Mouse (Mus musculus): ENCODE data around the gene Dstn. TPM values are rescaled to one million over a fixed set of nuclear protein-coding genes. Genes with fewer than 3 reads are reported as not detected.
A peak's percentile ranks its signal among the peaks of the same experiment; 100 is the strongest.

The Dstn gene
- polyA plus RNA-seq, 1 experiment from 2014 or later = 176 TPM

DNA sequence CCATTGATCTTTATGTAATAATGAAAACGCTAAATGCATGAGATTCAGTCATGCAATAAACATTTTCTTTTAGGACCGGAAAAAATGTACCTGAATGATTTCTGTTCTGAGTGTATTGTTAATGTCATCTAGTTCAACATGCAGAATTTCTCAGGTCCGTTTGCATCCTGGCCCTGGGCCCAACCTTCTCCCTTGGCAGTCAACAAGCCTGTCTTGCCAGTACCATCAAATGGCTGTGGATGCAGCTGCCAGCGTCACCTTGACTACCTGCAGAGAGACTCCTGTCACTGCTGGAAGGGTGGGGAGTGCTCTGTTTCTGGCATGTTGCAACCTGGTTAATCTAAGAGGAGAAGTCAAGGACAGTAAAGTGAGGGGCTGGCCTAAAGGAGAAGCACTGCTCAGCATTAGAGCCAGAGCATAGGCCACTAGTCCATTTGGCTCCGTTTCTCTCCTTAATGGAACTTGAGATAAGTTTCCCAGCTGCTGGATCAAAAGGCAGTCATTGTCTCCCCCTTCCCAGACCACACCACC, 14.2 kb upstream of the Dstn start:
- Histone ChIP-seq H3K4me3 (ENCODE audit: inconsistent target) (no peak overlapping the region), H3K27ac (no peak overlapping the region), H3K36me3 (ENCODE audit: inconsistent target) (no peaks in the 10 kb centered on the region), H3K79me2 (ENCODE audit: inconsistent target) (no peaks in the 10 kb centered on the region)
- 91% methylated on average over 5 of the region's 5 CpGs for WGBS (ENCODE audit: missing documents)

DNA sequence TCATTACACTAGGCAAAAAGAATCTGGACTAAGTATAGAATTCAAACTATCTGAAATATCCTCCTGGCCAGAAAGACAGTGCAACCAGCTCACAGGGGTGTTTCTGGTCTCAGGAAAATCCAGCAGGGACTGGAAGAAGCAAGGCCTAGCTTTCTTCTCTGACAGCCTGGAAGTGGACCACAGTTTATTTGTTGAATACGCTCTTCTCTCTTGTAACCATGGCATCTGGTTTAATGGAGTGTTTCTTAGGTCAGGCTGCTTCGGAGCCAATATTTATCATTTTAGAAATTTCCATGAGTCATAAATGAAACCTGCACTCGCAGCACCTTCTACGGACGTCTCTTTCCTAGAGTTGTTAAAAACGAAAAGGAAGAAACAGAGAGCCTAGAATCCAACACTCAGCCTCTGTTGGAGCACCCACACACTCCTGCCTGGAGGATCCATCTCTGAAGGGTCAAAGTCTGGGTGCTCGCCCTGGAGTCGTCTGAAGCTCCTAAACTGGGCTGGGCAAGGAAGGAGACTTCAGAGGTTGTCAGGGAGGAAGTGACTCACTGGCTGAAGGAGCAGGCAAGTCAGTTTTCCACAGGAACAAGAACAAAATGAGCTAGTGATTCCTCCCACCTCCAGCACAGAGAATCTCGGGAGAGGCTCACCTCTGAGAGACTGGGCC, 11.6 kb upstream of the Dstn start:
- Histone ChIP-seq H3K36me3 (ENCODE audit: inconsistent target) (no peaks in the 10 kb centered on the region), H3K4me3 (ENCODE audit: inconsistent target) (no peak overlapping the region), H3K79me2 (ENCODE audit: inconsistent target) (no peaks in the 10 kb centered on the region), H3K27ac (no peak overlapping the region)
- WGBS (ENCODE audit: missing documents) = 65% methylated on average over 8 of the region's 9 CpGs

DNA sequence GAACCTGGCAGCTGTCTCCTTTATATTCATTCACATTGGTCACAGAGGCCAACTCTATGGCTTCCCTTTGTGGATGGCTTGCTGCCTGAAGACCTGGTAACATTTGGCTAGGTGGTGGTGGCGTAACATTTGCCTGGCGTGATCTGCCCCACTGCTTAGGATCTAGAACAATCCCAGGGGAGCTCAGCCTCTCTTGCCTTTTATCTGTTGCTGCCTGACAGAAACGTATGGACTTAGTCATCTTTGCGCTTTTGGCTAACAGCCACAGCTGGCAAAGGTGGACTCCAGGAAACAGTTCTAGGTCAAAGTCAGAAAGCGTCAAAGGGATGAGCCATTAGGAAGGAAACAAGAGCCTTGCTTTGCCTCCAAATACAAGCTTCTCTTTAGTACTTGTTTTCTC, 10.2 kb upstream of the Dstn start:
- H3K27ac ChIP-seq = no peak overlapping the region
- H3K79me2 ChIP-seq (ENCODE audit: inconsistent target) = no peaks in the 10 kb centered on the region
- no peaks in the 10 kb centered on the region for H3K36me3 ChIP-seq (ENCODE audit: inconsistent target)
- 82% methylated on average over 5 of the region's 5 CpGs for WGBS (ENCODE audit: missing documents)
- H3K4me3 ChIP-seq (ENCODE audit: inconsistent target) = no peak overlapping the region

DNA sequence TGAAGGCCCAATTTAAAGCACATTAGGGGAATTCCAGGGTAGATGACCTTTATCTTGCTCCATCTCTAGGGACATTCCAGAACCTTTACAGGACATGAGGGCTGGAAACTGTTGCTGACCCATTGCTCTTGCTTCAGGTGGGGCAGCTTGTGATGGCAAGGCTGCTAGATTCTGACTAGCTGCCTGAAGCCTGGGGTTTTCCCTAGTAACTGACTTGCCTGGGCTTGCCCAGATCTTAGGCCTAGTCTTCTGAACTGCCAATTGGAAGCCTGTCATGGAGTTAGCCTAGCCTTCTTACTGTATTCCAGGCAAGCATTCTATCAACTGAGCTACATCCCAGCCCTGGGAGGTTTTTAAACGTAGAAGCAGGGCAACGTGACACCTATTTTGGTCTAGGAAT, 5.9 kb upstream of the Dstn start:
- Histone ChIP-seq H3K4me3 (ENCODE audit: inconsistent target) (no peak overlapping the region), H3K27ac (no peak overlapping the region)
- 100% methylated on average over 2 of the region's 2 CpGs for WGBS (ENCODE audit: missing documents)

DNA sequence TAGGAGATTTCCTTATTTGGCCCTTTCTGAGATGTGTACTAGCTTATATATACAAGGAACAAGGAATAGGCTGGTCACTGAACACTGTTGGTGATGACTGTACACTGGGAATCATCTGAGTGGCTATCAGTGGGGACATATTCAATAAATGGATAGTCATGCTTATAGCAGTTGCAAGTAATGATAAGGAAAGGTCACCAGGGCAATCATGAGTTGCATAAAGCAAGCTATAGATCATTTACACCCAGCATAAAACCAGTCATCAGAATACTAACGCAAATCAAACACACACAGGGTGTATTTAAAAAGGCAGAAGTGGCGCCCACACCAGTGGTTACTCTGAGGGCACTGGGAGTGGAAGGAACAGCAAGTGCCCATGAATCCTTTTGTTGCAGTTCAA, 2.9 kb upstream of the Dstn start:
- Histone ChIP-seq H3K4me3 (ENCODE audit: inconsistent target) (no peak overlapping the region), H3K36me3 (ENCODE audit: inconsistent target) (no peaks in the 10 kb centered on the region), H3K79me2 (ENCODE audit: inconsistent target) (peaks cover 15% of the 10 kb centered on the region), H3K27ac (no peak overlapping the region)
- 82% methylated on average over 2 of the region's 2 CpGs for WGBS (ENCODE audit: missing documents)

More for the DNA sequence above, 5.9 kb upstream of the Dstn start:
- H3K36me3 ChIP-seq (ENCODE audit: inconsistent target) = no peaks in the 10 kb centered on the region
- H3K79me2 ChIP-seq (ENCODE audit: inconsistent target) = no peaks in the 10 kb centered on the region

DNA sequence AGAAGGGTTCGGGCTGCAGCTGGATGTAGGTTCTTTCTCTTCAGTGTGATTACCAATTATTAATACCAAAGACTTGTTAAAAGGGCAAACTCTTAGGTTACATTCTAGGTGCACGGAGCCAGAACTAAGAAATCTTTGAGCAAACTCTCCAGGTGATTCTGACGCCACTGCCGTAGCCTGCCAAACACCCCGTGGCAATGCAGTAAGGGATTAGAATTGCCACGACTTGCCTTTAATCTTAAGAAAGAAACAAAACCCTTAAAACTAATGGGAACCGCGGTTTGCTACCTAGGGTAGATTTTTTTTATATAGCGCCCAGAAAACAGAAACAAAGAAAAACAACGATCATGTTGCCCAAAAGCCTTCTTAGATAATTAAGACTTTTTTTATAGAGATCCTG, 899 bp upstream of the Dstn start:
- Histone ChIP-seq H3K36me3 (ENCODE audit: inconsistent target) (no peaks in the 10 kb centered on the region), H3K27ac (no peak overlapping the region), H3K4me3 (ENCODE audit: inconsistent target) (peak overlapping the region; percentile 72), H3K79me2 (ENCODE audit: inconsistent target) (peaks cover 35% of the 10 kb centered on the region)
- WGBS (ENCODE audit: missing documents) = 19% methylated on average over 10 of the region's 10 CpGs

DNA sequence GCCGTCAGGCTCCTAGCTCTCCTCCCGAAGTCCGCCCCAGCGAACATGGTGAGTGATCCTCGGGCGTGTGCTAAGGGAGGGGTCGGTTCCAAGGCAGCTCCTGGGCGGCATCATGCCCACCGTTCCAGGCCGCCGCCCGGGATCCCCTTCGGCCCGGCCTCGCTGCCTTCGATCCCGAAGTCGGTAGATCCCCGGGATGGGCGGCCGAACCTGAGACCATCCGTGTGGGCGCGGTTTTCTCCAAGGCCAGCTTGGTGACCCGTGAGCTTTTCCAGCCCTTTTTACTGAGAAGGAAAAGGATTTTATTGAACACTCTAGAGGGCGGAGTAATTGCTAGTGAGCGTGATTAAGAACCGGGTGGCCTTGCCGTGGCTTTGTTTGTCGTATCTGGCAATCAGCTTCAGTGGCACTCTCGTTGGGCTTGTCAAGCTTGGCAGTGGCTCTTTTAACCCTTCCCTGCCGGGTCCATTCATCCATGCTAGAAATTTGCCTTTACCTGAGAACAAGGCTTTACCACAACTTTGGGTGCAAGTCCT, 548 bp downstream of the Dstn start:
- Histone ChIP-seq H3K79me2 (ENCODE audit: inconsistent target) (peaks cover 49% of the 10 kb centered on the region), H3K36me3 (ENCODE audit: inconsistent target) (no peaks in the 10 kb centered on the region), H3K4me3 (ENCODE audit: inconsistent target) (peak overlapping the region; percentile 72), H3K27ac (peak overlapping the region; percentile 46)
- WGBS (ENCODE audit: missing documents) = under 1% methylated on average over 32 of the region's 32 CpGs

DNA sequence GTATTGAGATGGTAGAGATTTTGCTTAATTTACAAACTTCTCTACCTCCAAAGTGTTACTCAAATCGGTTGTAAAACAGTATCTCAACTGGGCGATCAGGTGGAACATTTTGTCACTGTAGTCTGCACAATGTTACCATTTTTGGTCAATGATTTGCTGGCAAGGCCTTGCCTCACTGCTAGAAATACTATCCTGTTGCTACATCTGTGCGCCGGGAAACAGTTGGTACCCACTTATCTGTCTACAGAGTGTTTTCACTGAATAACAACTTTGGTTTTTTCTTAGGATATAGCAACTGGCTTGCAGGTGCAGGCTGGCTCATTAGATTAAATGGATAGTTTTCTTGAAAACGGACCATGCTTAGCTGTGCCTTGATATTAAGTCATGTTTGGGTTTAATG, 1.1 kb downstream of the Dstn start:
- peak overlapping the region; percentile 46 for H3K27ac ChIP-seq
- peaks cover 55% of the 10 kb centered on the region for H3K79me2 ChIP-seq (ENCODE audit: inconsistent target)
- 23% methylated on average over 5 of the region's 5 CpGs for WGBS (ENCODE audit: missing documents)
- peak overlapping the region; percentile 72 for H3K4me3 ChIP-seq (ENCODE audit: inconsistent target)
- H3K36me3 ChIP-seq (ENCODE audit: inconsistent target) = no peaks in the 10 kb centered on the region

DNA sequence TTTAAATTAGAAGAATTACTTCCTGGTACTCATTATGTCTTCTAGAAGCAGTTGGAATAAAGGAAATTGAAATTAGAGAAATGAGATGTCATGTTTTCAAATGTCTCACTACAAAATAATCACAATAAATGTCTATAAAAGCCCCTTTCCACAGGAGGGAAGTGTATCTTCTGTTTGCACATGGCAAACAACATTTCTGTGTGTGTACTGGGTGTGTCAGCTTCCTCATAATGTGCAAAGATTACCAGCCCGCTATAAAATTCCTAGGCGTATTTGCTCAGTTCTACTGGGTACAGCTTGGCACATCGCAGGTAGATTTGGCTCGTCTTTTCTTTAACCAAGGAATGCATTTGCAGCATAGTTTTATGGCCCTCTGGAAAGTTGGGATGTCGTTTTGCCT, 2.5 kb downstream of the Dstn start:
- Histone ChIP-seq H3K79me2 (ENCODE audit: inconsistent target) (peaks cover 69% of the 10 kb centered on the region), H3K27ac (no peak overlapping the region), H3K4me3 (ENCODE audit: inconsistent target) (no peak overlapping the region), H3K36me3 (ENCODE audit: inconsistent target) (no peaks in the 10 kb centered on the region)
- 79% methylated on average over 5 of the region's 5 CpGs for WGBS (ENCODE audit: missing documents)

DNA sequence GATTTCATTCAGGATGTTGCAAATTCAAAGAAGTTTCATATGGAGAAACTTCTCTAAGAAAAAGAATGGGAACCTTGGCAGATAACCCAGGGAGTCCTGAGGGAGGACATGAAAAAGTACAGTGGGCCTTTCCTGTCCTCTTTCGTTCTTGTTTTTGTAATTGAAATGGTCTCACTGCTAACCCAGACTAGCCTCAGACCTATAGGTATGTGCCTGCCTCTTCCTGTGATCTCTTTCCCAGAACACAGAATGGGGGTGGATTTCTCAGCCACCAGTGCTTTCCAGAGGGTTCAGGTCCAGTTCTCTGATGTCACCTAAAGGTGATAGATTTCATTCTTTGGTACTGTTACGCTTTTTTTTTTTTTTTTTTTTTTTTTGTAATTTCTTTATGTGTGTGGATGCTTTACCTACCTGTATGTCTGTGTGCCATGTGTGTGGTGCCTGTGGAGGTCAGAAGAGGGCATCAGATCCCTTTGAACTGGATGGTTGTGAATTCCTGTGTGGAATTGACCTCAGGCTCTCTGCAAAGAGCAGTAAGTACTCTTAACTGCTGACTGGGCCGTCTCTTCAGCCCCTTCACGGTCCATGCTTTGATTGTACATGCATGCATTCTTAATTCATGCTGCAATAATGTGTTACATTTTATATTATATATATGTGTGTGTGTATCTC, 3.8 kb downstream of the Dstn start:
- H3K36me3 ChIP-seq (ENCODE audit: inconsistent target) = no peaks in the 10 kb centered on the region
- peaks cover 82% of the 10 kb centered on the region for H3K79me2 ChIP-seq (ENCODE audit: inconsistent target)
- no peak overlapping the region for H3K27ac ChIP-seq
- no peak overlapping the region for H3K4me3 ChIP-seq (ENCODE audit: inconsistent target)
- whole genome bisulfite sequencing (ENCODE audit: missing documents) = 70% methylated on average over 2 of the region's 4 CpGs

DNA sequence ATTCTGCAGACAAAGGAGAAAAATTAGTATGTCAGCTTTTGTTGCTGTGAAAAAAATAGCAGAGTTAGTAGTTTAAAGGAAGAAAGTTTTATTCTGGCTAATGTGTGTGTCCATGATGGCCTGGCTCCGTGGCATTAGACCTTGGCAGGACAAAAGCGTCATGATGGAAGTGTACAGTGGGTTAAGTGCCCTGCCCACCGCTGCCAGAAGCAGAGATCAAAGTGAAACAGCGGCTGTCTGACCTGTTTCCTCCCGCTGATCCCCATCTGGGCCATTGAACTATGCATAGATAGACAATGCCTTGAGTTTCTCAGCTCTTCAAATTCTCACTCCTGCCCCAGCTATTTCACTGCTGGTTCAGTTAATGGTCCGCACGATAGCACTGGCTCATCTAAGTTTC, 9.0 kb downstream of the Dstn start:
- H3K27ac ChIP-seq = no peak overlapping the region
- no peak overlapping the region for H3K4me3 ChIP-seq (ENCODE audit: inconsistent target)
- 72% methylated on average over 7 of the region's 7 CpGs for WGBS (ENCODE audit: missing documents)
- no peaks in the 10 kb centered on the region for H3K36me3 ChIP-seq (ENCODE audit: inconsistent target)
- peaks cover 100% of the 10 kb centered on the region for H3K79me2 ChIP-seq (ENCODE audit: inconsistent target)

DNA sequence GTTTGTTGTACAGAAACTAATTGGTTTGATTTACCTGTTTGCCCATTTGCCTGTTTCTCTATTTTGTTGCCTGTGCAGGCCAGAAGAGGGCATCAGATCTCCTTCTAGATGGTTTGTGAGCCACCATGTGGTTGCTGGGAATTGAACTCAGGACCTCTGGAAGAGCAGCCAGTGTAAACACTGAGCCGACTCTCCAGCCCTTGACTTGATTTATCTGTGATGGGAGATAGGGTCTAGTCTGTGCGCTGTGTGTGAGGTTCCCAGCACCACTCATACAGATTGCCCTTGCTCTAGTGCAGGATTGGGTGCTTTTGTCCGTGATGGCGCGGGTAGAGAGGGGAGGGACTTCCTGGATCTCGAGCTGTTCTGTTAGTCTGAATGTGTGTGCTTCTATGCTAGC, 10.7 kb downstream of the Dstn start:
- peaks cover 100% of the 10 kb centered on the region for H3K79me2 ChIP-seq (ENCODE audit: inconsistent target)
- 93% methylated on average over 6 of the region's 6 CpGs for WGBS (ENCODE audit: missing documents)
- no peak overlapping the region for H3K4me3 ChIP-seq (ENCODE audit: inconsistent target)
- H3K27ac ChIP-seq = no peak overlapping the region
- H3K36me3 ChIP-seq (ENCODE audit: inconsistent target) = no peaks in the 10 kb centered on the region

DNA sequence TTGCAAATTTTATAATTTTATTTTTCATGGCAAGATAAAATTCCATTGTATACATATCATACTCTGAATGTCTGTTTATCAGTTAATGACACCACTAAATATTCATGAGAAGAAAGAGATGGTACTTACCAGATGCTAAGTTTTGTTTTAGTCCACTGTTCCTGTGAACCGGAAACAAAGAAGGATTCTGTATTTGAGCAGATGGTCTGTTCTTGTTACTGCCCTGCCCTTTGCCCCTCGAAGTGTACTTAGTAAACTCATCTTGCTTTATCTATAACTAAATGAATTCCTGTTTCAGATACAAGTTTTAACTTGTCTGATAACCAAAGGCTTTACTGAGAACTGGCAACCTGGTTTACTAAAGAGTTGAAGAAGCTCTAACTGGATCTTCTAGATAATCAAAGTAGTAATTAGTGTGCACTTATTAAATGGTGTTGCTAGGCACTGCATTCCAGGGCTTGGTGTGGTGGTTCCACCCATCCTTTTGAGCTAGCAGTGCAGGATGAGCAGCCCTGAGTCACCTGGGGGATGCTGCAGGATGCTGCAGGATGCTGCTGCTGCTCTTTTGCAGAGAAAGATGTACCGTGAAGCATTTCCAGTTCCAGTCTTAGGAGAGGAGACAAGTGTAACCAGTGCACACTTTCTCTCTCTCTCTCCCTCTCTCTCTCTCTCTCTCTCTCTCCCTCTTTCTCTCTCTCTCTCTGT, 14.6 kb downstream of the Dstn start:
- H3K4me3 ChIP-seq (ENCODE audit: inconsistent target) = no peak overlapping the region
- no peak overlapping the region for H3K27ac ChIP-seq
- H3K79me2 ChIP-seq (ENCODE audit: inconsistent target) = peaks cover 100% of the 10 kb centered on the region
- 85% methylated on average over 3 of the region's 3 CpGs for WGBS (ENCODE audit: missing documents)
- H3K36me3 ChIP-seq (ENCODE audit: inconsistent target) = no peaks in the 10 kb centered on the region

DNA sequence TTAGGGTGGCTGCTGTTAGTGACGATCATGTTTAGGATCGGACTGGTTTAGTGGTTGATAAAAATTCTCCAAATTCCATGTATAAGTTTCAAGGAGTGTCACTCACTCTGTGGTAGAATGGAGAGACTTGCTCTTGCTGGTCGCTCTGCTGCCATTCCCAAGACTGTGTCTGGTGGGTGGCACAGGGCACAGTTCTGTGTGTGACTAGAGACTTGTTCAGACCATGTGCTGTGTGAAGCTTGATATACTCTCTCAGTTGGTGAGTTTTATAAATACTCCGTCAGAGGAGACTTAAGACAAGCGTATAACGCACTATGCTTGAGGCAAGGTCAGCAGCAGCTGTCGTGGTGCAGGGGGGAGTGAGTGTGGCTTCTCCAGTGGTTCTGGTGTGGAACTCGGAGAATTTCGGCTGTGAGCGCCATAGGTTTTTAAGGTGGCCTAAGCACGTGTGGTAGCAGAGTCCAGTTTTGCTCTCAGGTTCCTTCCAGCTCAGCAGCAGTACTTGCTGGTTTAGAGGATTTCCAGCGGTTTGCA, 17.3 kb downstream of the Dstn start:
- Histone ChIP-seq H3K79me2 (ENCODE audit: inconsistent target) (peaks cover 100% of the 10 kb centered on the region), H3K36me3 (ENCODE audit: inconsistent target) (no peaks in the 10 kb centered on the region), H3K4me3 (ENCODE audit: inconsistent target) (no peak overlapping the region), H3K27ac (no peak overlapping the region)
- WGBS (ENCODE audit: missing documents) = 92% methylated on average over 12 of the region's 12 CpGs
